Mouse (Mus musculus): ENCODE results near the gene Iqsec1.

Iqsec1 gene

DNA sequence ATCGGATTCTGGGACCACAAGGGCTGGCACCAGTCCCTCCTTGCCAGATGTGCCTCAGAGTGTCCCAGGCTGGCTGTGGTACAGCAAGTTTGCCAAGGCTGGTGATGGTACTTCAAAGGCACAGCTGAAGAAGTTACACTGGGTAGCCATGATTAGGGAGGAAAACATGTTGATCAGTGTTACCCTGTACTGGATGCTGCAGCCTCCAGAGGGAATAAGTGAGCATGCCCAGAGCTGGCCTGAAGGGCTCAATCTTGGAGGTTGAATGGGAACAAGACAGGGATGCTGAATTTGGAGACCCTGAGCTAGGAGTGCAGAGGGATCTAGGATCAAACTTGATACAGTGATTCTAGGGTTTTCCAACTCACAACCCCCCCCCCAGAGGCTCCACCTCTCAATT, 175.0 kb downstream of the Iqsec1 start:
- no peak for DNase-seq (ENCODE audit: low spot score)

DNA sequence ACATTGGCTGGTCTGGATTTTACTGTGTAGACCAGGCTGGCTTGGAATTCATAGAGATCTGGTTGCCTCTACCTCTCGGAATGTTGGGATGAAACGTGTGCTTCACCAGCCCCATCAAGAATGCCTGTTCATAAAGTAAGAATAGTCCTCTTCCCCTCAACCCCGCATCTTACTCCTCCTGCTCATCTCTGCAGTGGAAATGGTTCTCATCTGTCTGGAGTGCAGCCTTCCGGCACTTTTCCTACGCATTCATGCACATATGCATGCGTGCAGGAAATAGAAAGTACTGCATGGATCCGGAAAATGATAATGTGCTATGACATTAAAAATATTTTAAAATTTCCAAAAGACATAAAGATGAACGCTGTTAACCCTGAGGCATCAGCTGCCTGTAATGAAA, 175.9 kb downstream of the Iqsec1 start:
- no peak for DNase-seq (ENCODE audit: low spot score)

DNA sequence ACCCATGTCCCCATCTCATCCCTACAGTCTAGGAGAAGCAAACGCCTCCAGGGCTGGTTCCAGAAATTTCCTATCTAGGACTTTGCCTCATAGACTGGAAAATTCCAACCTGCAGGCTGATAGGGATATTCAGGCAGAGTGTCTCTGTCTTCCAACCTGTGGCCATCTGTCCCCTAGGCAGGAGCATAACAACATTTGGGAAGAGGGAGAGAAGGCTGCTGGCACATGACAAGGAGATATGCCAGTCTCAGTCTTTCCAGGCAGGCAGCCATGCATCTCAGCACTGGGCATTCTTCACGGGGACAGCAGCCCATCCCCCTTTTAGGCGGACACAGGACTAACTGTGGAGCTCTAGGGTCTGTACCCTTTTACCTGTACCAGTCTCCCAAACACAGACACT, 176.4 kb downstream of the Iqsec1 start:
- no peak for DNase-seq (ENCODE audit: low spot score)

DNA sequence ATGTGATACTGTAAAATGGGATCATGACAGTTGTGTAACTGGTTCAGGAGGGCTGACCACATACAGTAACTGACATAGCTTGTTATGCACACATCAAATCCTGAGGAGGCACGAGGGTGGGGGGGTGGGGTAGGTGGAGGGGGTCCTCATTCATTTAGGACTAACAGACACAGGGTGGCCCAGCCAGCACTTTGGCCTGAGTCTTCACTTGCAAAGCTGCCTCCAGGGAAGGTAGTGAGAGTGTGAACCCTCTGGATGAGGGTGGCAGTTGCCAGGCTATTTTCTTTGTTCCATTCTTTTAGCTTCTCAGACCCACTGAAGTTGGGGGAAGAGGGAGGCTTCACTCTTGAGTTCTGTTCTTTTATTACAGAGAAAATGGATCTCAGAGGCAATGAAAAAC, 177.9 kb downstream of the Iqsec1 start:
- no peak for DNase-seq (ENCODE audit: low spot score)

- no peak for DNase-seq (ENCODE audit: low spot score)
Observed at GRCm38 (mm10) chr6:90809960-90810362, 178.5 kb downstream of the Iqsec1 start.

DNA sequence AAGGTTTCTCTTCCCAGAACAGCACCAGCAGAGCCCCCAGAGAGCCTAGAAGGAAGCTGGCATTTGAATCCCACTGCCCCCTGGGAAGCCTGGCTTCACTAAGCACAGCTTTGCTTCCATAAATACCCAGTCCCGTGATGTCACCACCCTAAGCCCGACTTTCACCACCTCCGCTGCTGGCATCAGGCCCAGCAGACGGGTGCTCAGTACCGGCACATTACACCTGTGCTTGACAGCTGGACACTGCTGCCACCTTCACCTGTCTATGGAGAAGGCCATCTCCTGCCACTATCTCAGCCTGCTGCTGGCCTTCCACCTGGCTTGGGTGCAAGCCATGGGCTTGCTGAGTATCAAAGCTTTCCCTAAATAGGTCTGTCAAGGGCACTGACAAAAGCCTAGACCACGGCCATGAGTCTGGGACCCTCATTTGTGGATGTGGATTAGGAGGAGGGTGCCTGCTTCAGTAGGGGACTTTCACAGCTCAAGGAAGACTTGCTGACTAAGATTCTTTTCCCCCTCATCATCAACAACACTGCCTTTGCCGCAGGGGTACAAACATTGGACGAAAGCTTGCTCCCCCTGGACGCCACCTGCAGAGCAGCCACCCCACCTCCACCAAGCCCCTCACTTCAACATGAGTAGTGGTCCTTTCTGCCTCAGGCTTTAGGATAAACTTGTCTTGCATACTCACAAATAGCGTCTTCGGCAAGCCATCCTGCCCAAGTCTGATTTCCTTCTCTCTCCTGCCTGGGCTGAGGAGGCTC, 179.2 kb downstream of the Iqsec1 start:
- DNase-seq (ENCODE audit: low spot score): no peak

DNA sequence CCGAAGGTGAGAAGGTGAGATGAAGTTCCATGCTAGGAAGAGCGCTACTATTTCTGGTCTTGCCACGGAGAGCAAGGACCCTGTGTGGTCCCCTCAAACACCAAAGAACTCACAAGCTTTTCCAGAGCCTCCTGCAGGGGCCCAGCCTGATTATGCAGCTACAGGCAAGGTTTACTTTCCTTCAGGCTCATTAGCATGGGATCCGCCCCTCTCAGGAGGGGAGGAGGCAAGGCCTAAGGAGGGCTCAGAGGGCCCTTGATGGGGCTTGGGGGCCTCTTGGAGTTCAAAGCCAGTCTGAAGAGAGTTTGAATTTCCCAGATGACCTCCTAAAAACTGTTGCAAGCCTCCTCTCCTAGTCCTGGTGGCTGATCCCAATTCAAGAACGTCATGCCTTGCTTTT, 179.9 kb downstream of the Iqsec1 start:
- DNase-seq (ENCODE audit: low spot score): no peak

- no peak for DNase-seq (ENCODE audit: low spot score)
Observed at GRCm38 (mm10) chr6:90808134-90808533, 180.4 kb downstream of the Iqsec1 start.

DNA sequence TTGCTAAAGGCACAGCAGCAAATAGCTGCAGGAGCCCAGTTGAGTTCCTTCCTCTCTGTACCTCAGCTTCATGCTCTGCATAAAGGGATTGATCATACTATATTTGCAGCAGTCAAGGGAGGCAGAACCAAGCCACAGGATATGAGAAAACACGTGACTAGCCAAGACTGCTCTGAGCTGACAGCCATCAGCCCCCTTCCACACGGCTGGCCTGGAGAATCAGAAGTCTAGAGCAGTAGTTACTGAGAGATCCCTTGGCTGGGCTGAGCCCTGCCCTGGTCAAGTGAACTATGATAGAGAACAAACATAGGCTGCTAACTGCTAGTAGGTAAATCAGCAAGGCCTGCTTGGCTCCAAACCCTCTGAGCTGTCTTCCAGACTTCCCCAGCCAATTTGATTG, 180.9 kb downstream of the Iqsec1 start:
- no peak for DNase-seq (ENCODE audit: low spot score)

- DNase-seq (ENCODE audit: low spot score): no peak
Observed at GRCm38 (mm10) chr6:90806743-90807142, 181.7 kb downstream of the Iqsec1 start.

DNA sequence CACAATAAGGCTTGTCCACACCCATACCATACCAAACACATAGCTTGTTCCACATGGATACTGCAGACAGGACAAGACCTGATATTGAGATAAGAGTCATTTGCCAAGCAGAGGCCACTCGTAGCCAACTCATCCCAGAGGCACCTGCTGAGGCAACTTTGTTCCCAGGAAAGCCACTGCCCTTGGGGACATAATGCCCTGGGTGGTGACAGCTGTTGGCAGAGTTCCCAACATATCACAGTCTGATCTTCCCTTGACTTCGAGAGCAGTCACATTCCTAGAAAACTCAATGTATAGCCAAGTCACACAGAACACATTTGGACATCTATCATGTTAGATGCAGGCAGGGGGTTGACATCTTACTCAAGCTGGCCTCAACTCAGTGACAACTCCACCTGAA, 183.4 kb downstream of the Iqsec1 start:
- no peak for DNase-seq (ENCODE audit: low spot score)

DNA sequence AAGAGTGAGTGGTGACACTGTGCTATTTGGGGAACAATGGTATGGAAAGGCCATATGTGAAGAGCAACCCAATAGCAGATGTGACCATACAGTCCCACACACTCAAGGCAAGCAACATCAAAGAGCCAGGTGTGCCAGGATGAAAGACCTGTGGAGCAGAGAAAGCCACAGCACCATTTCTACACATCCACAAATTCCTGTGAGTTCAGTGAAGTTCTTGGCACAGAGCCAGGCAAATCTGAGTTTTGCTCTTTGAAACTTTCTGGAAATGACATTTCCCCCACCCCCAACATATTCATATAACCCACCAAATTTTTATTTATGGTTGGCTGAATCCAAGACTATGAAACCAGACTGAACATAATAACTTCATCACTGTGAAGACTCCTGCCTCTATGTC, 183.8 kb downstream of the Iqsec1 start:
- DNase-seq (ENCODE audit: low spot score): no peak

- no peak for DNase-seq (ENCODE audit: low spot score)
Observed at GRCm38 (mm10) chr6:90802604-90803003, 185.9 kb downstream of the Iqsec1 start.

DNA sequence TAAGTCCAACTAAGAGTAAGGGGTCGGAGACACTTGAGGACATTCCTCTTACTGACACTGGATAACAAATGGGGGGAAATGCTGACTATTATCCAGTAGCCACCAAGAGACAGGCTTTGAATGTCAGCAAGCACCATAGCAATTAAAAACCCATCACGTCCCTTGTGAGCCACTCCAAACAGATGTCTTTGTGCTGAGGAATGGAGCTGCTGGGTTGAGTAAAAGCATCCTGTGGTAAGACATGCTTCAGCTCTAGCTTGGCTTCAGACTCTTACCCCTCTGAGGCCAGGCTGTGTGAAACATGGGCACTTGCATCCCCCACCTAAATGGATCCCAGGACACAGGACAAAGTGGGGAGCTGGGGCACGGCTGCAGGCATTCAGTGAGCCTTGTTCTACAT, 186.4 kb downstream of the Iqsec1 start:
- no peak for DNase-seq (ENCODE audit: low spot score)

DNA sequence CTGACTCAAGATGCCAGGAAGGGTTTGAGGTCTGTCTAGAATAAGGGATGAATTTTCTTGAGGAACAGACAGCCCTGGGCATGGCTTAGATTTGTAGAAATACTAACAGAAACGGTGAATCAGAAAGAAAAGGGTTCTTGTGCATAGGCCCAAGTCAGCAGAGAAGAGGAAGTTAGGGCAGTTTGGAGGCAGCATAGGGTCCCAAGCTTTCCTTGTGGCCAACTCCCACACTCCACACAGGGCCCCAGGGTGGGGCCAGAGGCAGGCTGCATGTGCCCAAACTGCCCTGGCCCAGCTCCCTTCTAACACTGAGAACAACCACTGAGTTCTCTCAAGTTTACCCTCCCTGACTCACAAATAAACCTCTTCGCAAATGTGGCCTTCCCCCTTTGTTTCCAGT, 187.7 kb downstream of the Iqsec1 start:
- DNase-seq (ENCODE audit: low spot score): no peak

DNA sequence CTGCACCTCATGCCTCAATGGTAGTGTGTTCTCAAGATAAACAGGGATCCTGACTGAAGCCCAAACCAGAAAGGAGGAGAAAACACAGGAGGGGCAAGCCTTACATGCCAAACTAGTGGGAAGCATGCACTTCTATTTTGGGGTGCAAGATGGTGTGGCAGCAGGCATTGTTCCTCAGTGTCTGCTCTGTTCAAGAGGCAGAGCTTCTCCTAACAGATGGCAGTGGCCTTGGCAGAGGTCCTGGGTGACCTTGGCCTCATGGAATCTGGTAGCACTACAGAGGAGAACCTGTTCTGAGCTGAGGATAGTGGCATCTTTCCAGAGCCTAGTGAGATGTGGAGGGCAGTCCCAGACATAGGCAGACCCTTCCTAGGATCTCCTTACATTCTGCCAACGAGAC, 189.4 kb downstream of the Iqsec1 start:
- no peak for DNase-seq (ENCODE audit: low spot score)

DNA sequence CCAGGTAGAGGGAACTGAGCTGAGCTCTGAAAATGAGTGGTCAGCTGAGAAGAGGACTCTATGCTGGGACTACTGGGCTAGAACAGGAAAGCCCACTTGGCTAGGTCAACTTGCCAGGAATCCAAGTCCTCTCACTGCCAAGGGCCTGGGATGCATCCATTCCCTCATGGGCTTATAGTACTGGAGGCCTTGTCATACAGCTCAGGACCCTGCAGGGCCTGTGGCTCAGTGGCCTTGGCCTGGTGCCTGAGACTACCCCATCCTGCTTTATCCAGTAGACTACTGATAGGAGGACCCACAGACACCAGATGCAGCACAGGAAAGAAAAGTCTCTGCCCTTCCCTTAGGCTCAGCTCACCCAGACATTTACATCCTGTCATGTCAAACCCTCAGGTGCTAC, 190.3 kb downstream of the Iqsec1 start:
- no peak for DNase-seq (ENCODE audit: low spot score)

DNA sequence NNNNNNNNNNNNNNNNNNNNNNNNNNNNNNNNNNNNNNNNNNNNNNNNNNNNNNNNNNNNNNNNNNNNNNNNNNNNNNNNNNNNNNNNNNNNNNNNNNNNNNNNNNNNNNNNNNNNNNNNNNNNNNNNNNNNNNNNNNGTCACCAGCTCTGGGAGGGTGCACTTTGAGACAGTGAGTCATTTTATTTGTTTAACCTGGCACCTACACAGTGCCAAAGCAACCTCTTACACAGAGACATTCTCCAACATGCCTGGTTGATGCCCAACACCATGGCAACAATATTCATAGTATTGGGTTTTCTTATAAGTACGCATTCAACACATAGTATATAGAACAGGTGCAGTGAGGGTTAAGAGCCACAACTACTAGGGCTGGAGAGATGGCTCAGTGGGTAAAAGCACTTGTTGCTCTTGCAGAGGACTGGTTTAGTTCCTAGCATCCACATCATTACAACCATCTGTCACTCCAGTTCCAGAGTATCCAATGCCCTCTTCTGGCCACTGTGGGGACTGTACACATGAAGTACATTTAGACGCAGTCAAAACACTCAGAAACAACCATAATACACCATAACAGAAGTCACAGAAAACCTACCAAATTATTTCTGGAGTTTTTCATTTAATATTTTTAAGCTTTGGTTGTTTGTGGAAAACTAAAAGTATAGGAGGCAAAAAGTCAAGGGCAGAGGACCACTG, 191.4 kb downstream of the Iqsec1 start:
- no peak for DNase-seq (ENCODE audit: low spot score)

DNA sequence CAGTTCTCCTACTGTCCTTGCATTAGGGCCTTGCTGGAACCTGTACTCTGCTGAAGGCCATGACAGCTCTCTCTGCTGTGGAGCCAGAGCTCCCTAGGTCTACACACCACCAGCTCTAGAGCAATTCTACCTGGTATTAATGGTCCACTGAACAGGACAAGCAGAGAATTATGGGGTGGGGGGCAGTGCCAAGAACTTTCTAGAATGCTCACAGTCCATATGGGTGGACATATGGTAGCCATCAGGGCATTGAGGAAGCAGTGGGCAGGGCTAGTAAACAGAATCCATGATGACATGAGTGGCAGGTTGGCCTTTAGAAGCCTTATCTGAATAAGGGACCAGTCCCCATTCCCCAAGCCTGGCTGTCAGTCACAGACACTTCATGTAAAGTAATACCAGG, 197.6 kb downstream of the Iqsec1 start:
- no peak for DNase-seq (ENCODE audit: low spot score)

GRCm38 (mm10) chr6:90789520-90789919, 199.0 kb downstream of the Iqsec1 start:
- DNase-seq (ENCODE audit: low spot score): no peak

- no peak for DNase-seq (ENCODE audit: low spot score)
Observed at GRCm38 (mm10) chr6:90787587-90787986, 200.9 kb downstream of the Iqsec1 start.

GRCm38 (mm10) chr6:90787036-90787435, 201.4 kb downstream of the Iqsec1 start:
- no peak for DNase-seq (ENCODE audit: low spot score)

DNA sequence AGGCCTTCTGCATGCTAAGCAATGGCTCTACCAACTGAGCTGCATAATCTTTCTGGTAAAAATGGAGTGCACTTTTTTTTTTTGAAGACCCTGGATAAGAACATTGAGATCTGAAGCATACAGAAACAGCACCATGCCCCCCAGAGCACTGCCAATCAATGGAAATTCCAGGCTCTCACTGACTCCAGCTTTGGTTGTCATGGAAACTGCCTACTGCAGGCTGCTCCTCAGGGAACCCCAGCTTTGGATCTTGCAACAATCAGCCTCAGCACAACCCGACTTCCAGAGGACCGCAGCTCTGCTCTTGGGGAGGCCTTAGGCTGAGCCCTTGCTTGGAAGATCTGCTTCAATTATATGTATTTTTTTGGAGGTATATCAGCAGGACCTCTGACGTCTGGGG, 201.9 kb downstream of the Iqsec1 start:
- DNase-seq (ENCODE audit: low spot score): no peak

DNA sequence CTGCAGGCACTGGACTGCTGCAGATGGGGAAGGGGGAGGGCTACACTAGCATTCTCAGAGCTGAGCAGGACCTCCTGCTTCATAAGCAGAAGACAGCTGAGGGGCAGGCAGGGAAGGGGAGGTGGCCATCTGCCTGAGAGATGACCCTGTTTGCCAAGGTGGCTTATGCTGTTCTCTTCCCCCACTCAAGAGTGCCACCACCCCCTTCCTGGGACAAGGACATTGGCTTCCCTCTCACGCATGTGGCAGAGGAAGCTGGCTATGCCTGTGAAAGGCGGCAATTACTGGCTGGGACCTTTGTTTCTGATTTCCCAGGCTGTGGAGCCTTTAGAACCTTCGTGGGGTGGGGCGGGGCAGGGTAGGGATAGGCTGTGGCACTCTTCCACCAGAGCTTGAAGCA, 204.5 kb downstream of the Iqsec1 start:
- DNase-seq (ENCODE audit: low spot score): no peak

Data from urinary bladder, postnatal 10 days (tissue).